Mouse (Mus musculus) left cerebral cortex, adult 18-20 months (tissue): Measurements from ENCODE around the gene Naa10. TPM values are rescaled to one million over a fixed set of nuclear protein-coding genes. Genes with fewer than 3 reads are reported as not detected.

Source experiments
- total RNA-seq, 2 experiments: library from RNA; stranded (reverse); gene quantifications; 2 replicates each; pipeline ENCODE4 v1.2.3; 2021

Gene Naa10
- total RNA-seq, 2 experiments from 2014 or later: 50.9 to 59.8 TPM

Other genes starting within 250 kb of the Naa10 start
- gene Slc6a8, start 248.8 kb downstream of the Naa10 start, total RNA-seq: 100 to 1,000 TPM in 1 of 2 experiments, 10 to 100 TPM in 1; 95.9 to 102 TPM
- gene Bcap31, start 205.8 kb downstream of the Naa10 start, total RNA-seq: 10 to 100 TPM; 79.2 to 91.3 TPM
- gene Abcd1, start 205.3 kb downstream of the Naa10 start, total RNA-seq: 10 to 100 TPM; 10.2 to 12.3 TPM
- gene Plxnb3, start 164.9 kb downstream of the Naa10 start, total RNA-seq: 1 to 10 TPM; 7.7 to 7.9 TPM
- gene Srpk3, start 147.5 kb downstream of the Naa10 start, total RNA-seq: 10 to 100 TPM in 1 of 2 experiments, 1 to 10 TPM in 1; 4.9 to 10.1 TPM
- 100 to 1,000 TPM; 187 to 203 TPM for gene Idh3g, start 135.0 kb downstream of the Naa10 start, total RNA-seq
- gene Ssr4, start 134.9 kb downstream of the Naa10 start, total RNA-seq: 10 to 100 TPM; 75.0 to 88.2 TPM
- gene Pdzd4, start 97.0 kb downstream of the Naa10 start, total RNA-seq: 100 to 1,000 TPM; 107 to 123 TPM
- not detected for gene Avpr2, start 29.8 kb downstream of the Naa10 start, total RNA-seq
- gene L1cam, start 25.8 kb downstream of the Naa10 start, total RNA-seq: 100 to 1,000 TPM; 133 to 151 TPM
- gene Arhgap4, start 74 bp downstream of the Naa10 start, total RNA-seq: 1 to 10 TPM; 3.7 to 3.8 TPM
- 1 to 10 TPM; 7.2 to 7.5 TPM for gene Renbp, start 8.9 kb upstream of the Naa10 start, total RNA-seq
- gene Hcfc1, start 44.4 kb upstream of the Naa10 start, total RNA-seq: 10 to 100 TPM; 67.0 to 69.2 TPM
- 10 to 100 TPM; 48.2 to 49.0 TPM for gene Irak1, start 102.0 kb upstream of the Naa10 start, total RNA-seq
- under 1 TPM; 0.60 to 0.70 TPM for gene Opn1mw, start 205.5 kb upstream of the Naa10 start, total RNA-seq
- gene Mecp2, start 213.4 kb upstream of the Naa10 start, total RNA-seq: 10 to 100 TPM; 89.6 to 94.8 TPM
- gene Tex28, start 245.9 kb upstream of the Naa10 start, total RNA-seq: not detected